Mouse (Mus musculus): ENCODE results near the gene Aldh3b1. TPM values are rescaled to one million over a fixed set of nuclear protein-coding genes. Genes with fewer than 3 reads are reported as not detected.

The Aldh3b1 gene
- polyA plus RNA-seq, 1 experiment from 2014 or later: 4.1 TPM

Other genes starting within 250 kb of the Aldh3b1 start
- 5.8 and 6.9 TPM in 2 replicates for gene Lrp5, start 243.2 kb downstream of the Aldh3b1 start, polyA plus RNA-seq (2015; fragmentation: Nextera tagmentation; extraction: Ambion mirVana)
- gene 1810055G02Rik, start 221.5 kb downstream of the Aldh3b1 start, polyA plus RNA-seq (2015; fragmentation: Nextera tagmentation; extraction: Ambion mirVana): 39.7 and 43.9 TPM in 2 replicates
- 30.9 and 33.9 TPM in 2 replicates for gene Kmt5b, start 162.4 kb downstream of the Aldh3b1 start, polyA plus RNA-seq (2015; fragmentation: Nextera tagmentation; extraction: Ambion mirVana)
- 58.8 and 63.1 TPM in 2 replicates for gene Chka, start 78.0 kb downstream of the Aldh3b1 start, polyA plus RNA-seq (2015; fragmentation: Nextera tagmentation; extraction: Ambion mirVana)
- 43.9 and 54.6 TPM in 2 replicates for gene Tcirg1, start 22.7 kb downstream of the Aldh3b1 start, polyA plus RNA-seq (2015; fragmentation: Nextera tagmentation; extraction: Ambion mirVana)
- gene Ndufs8, start 17.0 kb downstream of the Aldh3b1 start, polyA plus RNA-seq (2015; fragmentation: Nextera tagmentation; extraction: Ambion mirVana): 344 and 353 TPM in 2 replicates
- gene Unc93b1, start 5.4 kb upstream of the Aldh3b1 start, polyA plus RNA-seq (2015; fragmentation: Nextera tagmentation; extraction: Ambion mirVana): 18.3 and 21.2 TPM in 2 replicates
- 0.06 TPM in 1 of 2 replicates, not detected in the other for gene Aldh3b3, start 28.8 kb upstream of the Aldh3b1 start, polyA plus RNA-seq (2015; fragmentation: Nextera tagmentation; extraction: Ambion mirVana)
- gene Aldh3b2, start 42.5 kb upstream of the Aldh3b1 start, polyA plus RNA-seq (2015; fragmentation: Nextera tagmentation; extraction: Ambion mirVana): 1.7 and 1.8 TPM in 2 replicates
- 28.6 and 35.0 TPM in 2 replicates for gene Acy3, start 56.8 kb upstream of the Aldh3b1 start, polyA plus RNA-seq (2015; fragmentation: Nextera tagmentation; extraction: Ambion mirVana)
- gene Tbx10, start 62.9 kb upstream of the Aldh3b1 start, polyA plus RNA-seq (2015; fragmentation: Nextera tagmentation; extraction: Ambion mirVana): 0.75 and 1.5 TPM in 2 replicates
- gene Nudt8, start 70.8 kb upstream of the Aldh3b1 start, polyA plus RNA-seq (2015; fragmentation: Nextera tagmentation; extraction: Ambion mirVana): 31.2 and 36.2 TPM in 2 replicates
- 3.3 and 4.1 TPM in 2 replicates for gene Gm49405, start 70.8 kb upstream of the Aldh3b1 start, polyA plus RNA-seq (2015; fragmentation: Nextera tagmentation; extraction: Ambion mirVana)
- 5.0 and 5.1 TPM in 2 replicates for gene Doc2g, start 73.5 kb upstream of the Aldh3b1 start, polyA plus RNA-seq (2015; fragmentation: Nextera tagmentation; extraction: Ambion mirVana)
- gene Ndufv1, start 83.0 kb upstream of the Aldh3b1 start, polyA plus RNA-seq (2015; fragmentation: Nextera tagmentation; extraction: Ambion mirVana): 220 and 237 TPM in 2 replicates
- gene Gstp1, start 108.2 kb upstream of the Aldh3b1 start, polyA plus RNA-seq (2015; fragmentation: Nextera tagmentation; extraction: Ambion mirVana): 529 and 563 TPM in 2 replicates
- gene Gstp2, start 116.2 kb upstream of the Aldh3b1 start, polyA plus RNA-seq (2015; fragmentation: Nextera tagmentation; extraction: Ambion mirVana): 2.4 and 14.9 TPM in 2 replicates
- 0.73 and 1.4 TPM in 2 replicates for gene Gstp3, start 129.8 kb upstream of the Aldh3b1 start, polyA plus RNA-seq (2015; fragmentation: Nextera tagmentation; extraction: Ambion mirVana)
- gene Cabp2, start 151.8 kb upstream of the Aldh3b1 start, polyA plus RNA-seq (2015; fragmentation: Nextera tagmentation; extraction: Ambion mirVana): 0.22 and 0.84 TPM in 2 replicates
- 116 and 117 TPM in 2 replicates for gene Cdk2ap2, start 167.4 kb upstream of the Aldh3b1 start, polyA plus RNA-seq (2015; fragmentation: Nextera tagmentation; extraction: Ambion mirVana)
- gene Pitpnm1, start 170.2 kb upstream of the Aldh3b1 start, polyA plus RNA-seq (2015; fragmentation: Nextera tagmentation; extraction: Ambion mirVana): 14.0 and 15.8 TPM in 2 replicates
- gene Aip, start 196.1 kb upstream of the Aldh3b1 start, polyA plus RNA-seq (2015; fragmentation: Nextera tagmentation; extraction: Ambion mirVana): 98.0 and 108 TPM in 2 replicates
- gene Gpr152, start 210.0 kb upstream of the Aldh3b1 start, polyA plus RNA-seq (2015; fragmentation: Nextera tagmentation; extraction: Ambion mirVana): not detected in 2 replicates
- 0.05 and 0.10 TPM in 2 replicates for gene Cabp4, start 214.2 kb upstream of the Aldh3b1 start, polyA plus RNA-seq (2015; fragmentation: Nextera tagmentation; extraction: Ambion mirVana)
- 165 and 174 TPM in 2 replicates for gene Coro1b, start 218.8 kb upstream of the Aldh3b1 start, polyA plus RNA-seq (2015; fragmentation: Nextera tagmentation; extraction: Ambion mirVana)
- 0.42 and 1.2 TPM in 2 replicates for gene Ptprcap, start 223.8 kb upstream of the Aldh3b1 start, polyA plus RNA-seq (2015; fragmentation: Nextera tagmentation; extraction: Ambion mirVana)
- gene Rps6kb2, start 233.5 kb upstream of the Aldh3b1 start, polyA plus RNA-seq (2015; fragmentation: Nextera tagmentation; extraction: Ambion mirVana): 51.5 and 58.5 TPM in 2 replicates
- 2.9 and 3.1 TPM in 2 replicates for gene Carns1, start 245.7 kb upstream of the Aldh3b1 start, polyA plus RNA-seq (2015; fragmentation: Nextera tagmentation; extraction: Ambion mirVana)

All from kidney, embryonic 15.5 days (tissue).